Mouse (Mus musculus) megakaryocyte, adult 5-6 weeks (primary cell): ENCODE results near the gene Olfr661. TPM values are rescaled to one million over a fixed set of nuclear protein-coding genes. Genes with fewer than 3 reads are reported as not detected.

Experiments
- ATAC-seq: 2 replicates; pipeline ENCODE4 v1.8.0; 2016; ENCODE audit warnings: mild to moderate bottlenecking, inconsistent platforms; ENCODE audit not compliant: poor library complexity, severe bottlenecking
- total RNA-seq, 2 experiments: library from RNA; stranded (forward) in 1 of 2; stranded (reverse) in 1 of 2; fragments of 153-499, 151-499 nt in 1 of 2; fragments of 221-1000, 200-1000 nt in 1 of 2; gene quantifications; 2 replicates each; pipeline versions ENCODE4 v1.2.3 to v1.2.4; 2015 to 2017

Gene Olfr661
- total RNA-seq (2015) (not detected in 2 replicates), total RNA-seq (2017) (not detected in 2 replicates)

DNA sequence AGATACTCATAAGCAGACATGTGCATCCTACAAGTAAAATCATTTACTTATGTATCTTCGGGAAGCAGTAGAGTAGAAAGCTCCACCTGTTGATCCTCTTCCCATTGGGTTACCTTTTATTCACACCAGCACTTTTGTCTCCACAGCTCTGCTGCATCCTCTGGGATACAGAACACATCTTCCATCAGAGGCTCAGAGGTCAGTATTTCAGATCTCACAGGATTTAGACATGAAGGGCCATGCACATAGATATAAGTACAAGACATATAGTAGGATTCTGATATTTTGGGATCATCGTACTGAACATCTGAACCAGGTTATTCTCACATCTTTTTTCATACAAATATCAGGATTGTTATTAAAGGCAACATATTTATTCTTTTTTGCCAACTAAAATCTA is at the start of gene Olfr661:
Gene Olfr661, plus strand, starts transcription at position 301 of the 400 bp plus-strand sequence.
- no peak for ATAC-seq

DNA sequence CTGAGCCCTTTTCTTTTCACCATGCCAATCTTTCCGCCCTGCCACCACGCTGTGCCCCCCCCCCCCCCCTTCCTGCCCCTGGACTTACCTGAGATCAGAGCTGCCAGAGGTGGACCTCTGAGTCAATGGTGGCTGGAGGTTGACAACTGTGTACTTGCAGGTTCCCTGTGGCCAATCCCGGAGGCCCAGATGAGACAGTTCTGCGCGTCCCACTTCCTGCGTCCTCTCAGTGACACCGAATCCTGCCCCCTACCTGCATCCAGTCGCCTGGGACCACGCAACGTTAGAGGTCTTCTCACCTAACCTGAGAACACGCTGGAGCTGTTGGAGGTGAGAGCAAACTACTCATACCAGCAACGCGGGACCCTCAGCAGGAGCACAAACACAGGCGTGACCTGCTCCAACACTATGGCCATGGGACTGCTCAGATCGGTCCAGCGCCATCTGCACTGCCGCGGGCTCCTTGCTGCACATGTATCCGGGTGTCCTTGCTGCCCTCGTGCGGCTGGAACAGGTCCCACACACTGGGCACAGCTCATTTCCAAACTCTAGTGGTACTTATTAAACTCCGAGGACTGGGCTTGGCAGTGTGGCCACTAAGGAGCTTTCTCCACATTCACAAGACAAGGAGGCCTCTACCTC is 39.3 kb upstream of the Olfr661 start, which contains the start of gene Olfr658:
Gene Olfr658, minus strand, starts transcription at position 465 of the 642 bp plus-strand sequence.
- ATAC-seq: peak; percentile 99

DNA sequence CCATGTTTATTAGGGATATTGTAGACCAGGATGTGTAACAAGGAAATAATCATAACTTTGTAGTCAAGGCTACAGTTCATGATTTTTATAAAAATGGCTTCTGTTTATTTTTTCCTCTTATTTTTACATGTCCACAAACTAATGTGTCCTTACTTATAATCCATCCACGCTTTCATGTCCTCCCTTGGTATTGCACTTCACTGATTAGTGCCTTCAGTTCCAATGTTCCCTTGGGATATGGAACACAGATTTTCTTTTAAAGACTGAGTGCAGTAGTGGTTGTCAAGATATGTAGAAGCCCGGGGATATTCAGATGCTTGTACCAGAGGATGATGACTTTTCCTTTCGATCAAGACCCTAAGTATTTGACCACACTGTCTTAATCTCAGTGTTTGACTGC is 19.8 kb upstream of the Olfr661 start, which contains the start of gene Olfr659:
Gene Olfr659, plus strand, starts transcription at position 301 of the 400 bp plus-strand sequence.
- ATAC-seq: no peak

Other genes with a start within 250 kb of the Olfr661 start
- gene Trim30a, start 221.3 kb upstream of the Olfr661 start, total RNA-seq (2015): 113 and 121 TPM in 2 replicates
- 82.3 and 86.1 TPM in 2 replicates for gene Trim30a, start 221.3 kb upstream of the Olfr661 start, total RNA-seq (2017)
- gene Trim30d, start 178.7 kb upstream of the Olfr661 start, total RNA-seq (2015): 43.3 and 43.8 TPM in 2 replicates
- 39.9 and 41.0 TPM in 2 replicates for gene Trim30d, start 178.7 kb upstream of the Olfr661 start, total RNA-seq (2017)
- gene Olfr651, start 136.4 kb upstream of the Olfr661 start, total RNA-seq (2015): not detected in 2 replicates
- gene Olfr651, start 136.4 kb upstream of the Olfr661 start, total RNA-seq (2017): not detected in 2 replicates
- gene Olfr652, start 125.6 kb upstream of the Olfr661 start, total RNA-seq (2015): not detected in 2 replicates
- gene Olfr652, start 125.6 kb upstream of the Olfr661 start, total RNA-seq (2017): not detected in 2 replicates
- gene Olfr653, start 109.2 kb upstream of the Olfr661 start, total RNA-seq (2015): not detected in 2 replicates
- gene Olfr653, start 109.2 kb upstream of the Olfr661 start, total RNA-seq (2017): not detected in 2 replicates
- gene Olfr654, start 99.5 kb upstream of the Olfr661 start, total RNA-seq (2015): not detected in 2 replicates
- not detected in 2 replicates for gene Olfr654, start 99.5 kb upstream of the Olfr661 start, total RNA-seq (2017)
- not detected in 2 replicates for gene Olfr655, start 84.7 kb upstream of the Olfr661 start, total RNA-seq (2015)
- not detected in 2 replicates for gene Olfr655, start 84.7 kb upstream of the Olfr661 start, total RNA-seq (2017)
- gene Olfr656, start 72.5 kb upstream of the Olfr661 start, total RNA-seq (2015): not detected in 2 replicates
- not detected in 2 replicates for gene Olfr656, start 72.5 kb upstream of the Olfr661 start, total RNA-seq (2017)
- not detected in 2 replicates for gene Olfr657, start 61.7 kb upstream of the Olfr661 start, total RNA-seq (2015)
- not detected in 2 replicates for gene Olfr657, start 61.7 kb upstream of the Olfr661 start, total RNA-seq (2017)
- not detected in 2 replicates for gene Olfr658, start 39.2 kb upstream of the Olfr661 start, total RNA-seq (2015)
- not detected in 2 replicates for gene Olfr658, start 39.2 kb upstream of the Olfr661 start, total RNA-seq (2017)
- not detected in 2 replicates for gene Olfr659, start 19.7 kb upstream of the Olfr661 start, total RNA-seq (2015)
- not detected in 2 replicates for gene Olfr659, start 19.7 kb upstream of the Olfr661 start, total RNA-seq (2017)
- gene Usp17le, start 91.0 kb downstream of the Olfr661 start, total RNA-seq (2015): not detected in 2 replicates
- gene Usp17le, start 91.0 kb downstream of the Olfr661 start, total RNA-seq (2017): not detected in 2 replicates
- gene Usp17lb, start 156.1 kb downstream of the Olfr661 start, total RNA-seq (2015): not detected in 2 replicates
- not detected in 2 replicates for gene Usp17lb, start 156.1 kb downstream of the Olfr661 start, total RNA-seq (2017)
- not detected in 2 replicates for gene Usp17la, start 170.5 kb downstream of the Olfr661 start, total RNA-seq (2015)
- not detected in 2 replicates for gene Usp17la, start 170.5 kb downstream of the Olfr661 start, total RNA-seq (2017)
- gene Olfr665, start 191.5 kb downstream of the Olfr661 start, total RNA-seq (2015): not detected in 2 replicates
- gene Olfr665, start 191.5 kb downstream of the Olfr661 start, total RNA-seq (2017): not detected in 2 replicates
- gene Olfr666, start 209.5 kb downstream of the Olfr661 start, total RNA-seq (2015): not detected in 2 replicates
- not detected in 2 replicates for gene Olfr666, start 209.5 kb downstream of the Olfr661 start, total RNA-seq (2017)
- gene Olfr667, start 235.0 kb downstream of the Olfr661 start, total RNA-seq (2015): not detected in 2 replicates
- not detected in 2 replicates for gene Olfr667, start 235.0 kb downstream of the Olfr661 start, total RNA-seq (2017)
- not detected in 2 replicates for gene Olfr668, start 241.6 kb downstream of the Olfr661 start, total RNA-seq (2015)
- not detected in 2 replicates for gene Olfr668, start 241.6 kb downstream of the Olfr661 start, total RNA-seq (2017)
- not detected in 2 replicates for gene Olfr669, start 247.7 kb downstream of the Olfr661 start, total RNA-seq (2015)
- gene Olfr669, start 247.7 kb downstream of the Olfr661 start, total RNA-seq (2017): not detected in 2 replicates